In the genomic region with DNA sequence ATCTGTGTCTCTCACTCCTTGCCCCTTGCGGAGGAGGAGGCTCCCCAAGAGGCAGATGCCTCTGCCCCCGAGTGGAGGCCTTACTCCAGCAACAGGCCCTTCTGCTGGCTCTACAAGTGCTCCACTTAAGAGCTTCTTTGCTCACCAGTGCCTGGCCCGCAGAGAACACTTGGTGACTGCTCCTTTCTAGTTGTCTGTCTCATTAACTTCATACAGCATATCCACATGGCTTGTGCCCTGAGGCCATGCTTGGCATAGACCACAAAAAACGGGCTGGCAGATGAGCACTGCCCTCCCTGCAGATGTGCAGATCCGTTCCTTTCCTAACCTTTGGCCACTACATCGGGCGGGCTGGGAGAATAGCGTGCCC, we compare ENCODE assay signal across 10 mouse cellular contexts. TPM values are rescaled to one million over a fixed set of nuclear protein-coding genes. Genes with fewer than 3 reads are reported as not detected.
A peak's percentile ranks its signal among the peaks of the same experiment; 100 is the strongest.
DNase-seq lines count a peak whose midpoint lies in the region; ATAC-seq and TF ChIP-seq lines count a peak whose summit lies in the region.
"Had no signal": no experiment of that assay in that cellular context is flagged by ENCODE, and none has a peak within 500 bp of the region (broad histone marks: within the 10 kb centered on the region; RNA-seq: fewer than 3 reads in every experiment).

No protein-coding gene starts in this region.

- no peaks in the 10 kb centered on the region for H3K36me3 ChIP-seq in heart, embryonic 10.5 days
- H3K36me3 ChIP-seq in E14TG2a.4 (ENCODE audit: insufficient read depth, low read length), result no peaks in the 10 kb centered on the region
- H3K36me3 ChIP-seq in forebrain, embryonic 16.5 days (ENCODE audit: control insufficient read depth, insufficient read depth), result no peaks in the 10 kb centered on the region

- H3K4me2 ChIP-seq in forebrain, embryonic 16.5 days (ENCODE audit: low read length), result peak overlapping the region; percentile 52

- H3K27ac ChIP-seq in heart, embryonic 10.5 days, result no peak overlapping the region
- no peak overlapping the region for H3K27ac ChIP-seq in forebrain, embryonic 16.5 days (ENCODE audit: low read length)

- no peak for TF ChIP-seq CTCF in E14TG2a.4 (conservative IDR thresholded peaks at IDR 0.05; ENCODE audit: low read length)

- ATAC-seq in forebrain, embryonic 16.5 days, result peak; percentile 7; the same call in 1 of the 2 replicates
- ATAC-seq in megakaryocyte-erythroid progenitor cell, adult 5-6 weeks (replicated peaks; ENCODE audit: low FRiP score, low TSS enrichment, poor library complexity, severe bottlenecking), result 0 out of 2 replicates have a peak, but pooled peaks have one; percentile 7
- ATAC-seq in activated CD4-positive, CD25-positive, alpha-beta regulatory T cell, adult 4 months, result no peak

- 51% methylated on average over 8 of the region's 8 CpGs for WGBS in heart, embryonic 10.5 days
- 52% methylated on average over 8 of the region's 8 CpGs for WGBS in forebrain, embryonic 16.5 days

- DNase-seq in heart, embryonic 10.5 days (ENCODE audit: low spot score), result no peak
- DNase-seq in heart, adult 8-10 months (ENCODE audit: low spot score), result no peak
- DNase-seq in layer of hippocampus, postnatal 25 days (ENCODE audit: extremely low spot score in 1 of 2, low spot score in 1 of 2), result no peak
- DNase-seq in layer of hippocampus, postnatal 10 days (ENCODE audit: low spot score in 2 of 2), result no peak

- H3K27me3 ChIP-seq in heart, embryonic 10.5 days (ENCODE audit: insufficient read depth, poor library complexity, severe bottlenecking), result peaks cover 39% of the 10 kb centered on the region
- H3K27me3 ChIP-seq in E14TG2a.4 (ENCODE audit: insufficient read depth, low read length), result peaks cover 25% of the 10 kb centered on the region
- no peaks in the 10 kb centered on the region for H3K27me3 ChIP-seq in forebrain, embryonic 16.5 days (replicated peaks; ENCODE audit: control insufficient read depth, insufficient read depth, low read length)

- H3K9ac ChIP-seq in forebrain, embryonic 16.5 days (replicated peaks; ENCODE audit: low read depth, low read length), result no peak overlapping the region

- H3K4me3 ChIP-seq in heart, embryonic 10.5 days, result peak overlapping the region; percentile 69
- peak overlapping the region; percentile 81; the same call in 1 of the 2 replicates for H3K4me3 ChIP-seq in E14TG2a.4 (replicated peaks; ENCODE audit: low read length)
- H3K4me3 ChIP-seq in forebrain, embryonic 16.5 days (replicated peaks; ENCODE audit: low read length), result peak overlapping the region; percentile 61

- no peaks in the 10 kb centered on the region for H3K4me1 ChIP-seq in heart, embryonic 10.5 days
- H3K4me1 ChIP-seq in E14TG2a.4 (replicated peaks; ENCODE audit: low read depth, low read length), result peaks cover 9% of the 10 kb centered on the region; the same call in 1 of the 2 replicates
- no peaks in the 10 kb centered on the region for H3K4me1 ChIP-seq in forebrain, embryonic 16.5 days (replicated peaks; ENCODE audit: control insufficient read depth, insufficient read depth, low read length)

- H3K9me3 ChIP-seq in heart, embryonic 10.5 days, result no peaks in the 10 kb centered on the region
- no peaks in the 10 kb centered on the region for H3K9me3 ChIP-seq in E14TG2a.4 (ENCODE audit: low read length)
- no peaks in the 10 kb centered on the region for H3K9me3 ChIP-seq in forebrain, embryonic 16.5 days (ENCODE audit: control insufficient read depth, low read length)

RNA-seq across cellular contexts. Expression of a gene that starts 6.2 kb away (rescaled TPM):
- not detected in 2 replicates for polyA plus RNA-seq in heart, embryonic 10.5 days (2016; fragmentation: Nextera tagmentation; extraction: Ambion mirVana)
- not detected for total RNA-seq in heart, adult 8-10 months (2022)
- not detected in 2 replicates for polyA plus RNA-seq in forebrain, embryonic 16.5 days (2015; fragmentation: Nextera tagmentation; extraction: Ambion mirVana)
- total RNA-seq in megakaryocyte-erythroid progenitor cell, adult 5-6 weeks (2014; fragmentation: Nextera tagmentation), result not detected in 2 replicates
- not detected in 2 replicates for total RNA-seq in megakaryocyte-erythroid progenitor cell, adult 5-6 weeks (2017)
- not detected for polyA plus RNA-seq in activated CD4-positive, CD25-positive, alpha-beta regulatory T cell, adult 4 months (2017; shearing (Covaris generic))
- not detected for total RNA-seq in layer of hippocampus, postnatal 25 days (2021)
- not detected for total RNA-seq in layer of hippocampus, postnatal 10 days (2021)
- total RNA-seq: gastrocnemius, postnatal 10 days; liver, adult 2 months had no signal
- polyA plus RNA-seq: liver, adult 2 months had no signal

RNA-seq across cellular contexts. Expression of a gene that starts 25.7 kb away (rescaled TPM):
- polyA plus RNA-seq in heart, embryonic 10.5 days (2016; fragmentation: Nextera tagmentation; extraction: Ambion mirVana), result not detected in 2 replicates
- total RNA-seq in heart, adult 8-10 months (2022), result not detected
- polyA plus RNA-seq in forebrain, embryonic 16.5 days (2015; fragmentation: Nextera tagmentation; extraction: Ambion mirVana), result not detected in 2 replicates
- total RNA-seq in megakaryocyte-erythroid progenitor cell, adult 5-6 weeks (2014; fragmentation: Nextera tagmentation), result not detected in 2 replicates
- total RNA-seq in megakaryocyte-erythroid progenitor cell, adult 5-6 weeks (2017), result not detected in 2 replicates
- polyA plus RNA-seq in activated CD4-positive, CD25-positive, alpha-beta regulatory T cell, adult 4 months (2017; shearing (Covaris generic)), result not detected
- not detected for total RNA-seq in layer of hippocampus, postnatal 25 days (2021)
- total RNA-seq in layer of hippocampus, postnatal 10 days (2021), result not detected
- total RNA-seq: gastrocnemius, postnatal 10 days; liver, adult 2 months had no signal
- polyA plus RNA-seq: liver, adult 2 months had no signal

RNA-seq across cellular contexts. Expression of a gene that starts 25.9 kb away (rescaled TPM):
- 0.47 and 0.79 TPM in 2 replicates for polyA plus RNA-seq in heart, embryonic 10.5 days (2016; fragmentation: Nextera tagmentation; extraction: Ambion mirVana)
- under 1 TPM in 3 of 4 experiments, not detected in 1; 0.28 to 0.43 (median 0.41) TPM for total RNA-seq in heart, adult 8-10 months (2022)
- 1.8 TPM in 2 replicates for polyA plus RNA-seq in forebrain, embryonic 16.5 days (2015; fragmentation: Nextera tagmentation; extraction: Ambion mirVana)
- not detected in 2 replicates for total RNA-seq in megakaryocyte-erythroid progenitor cell, adult 5-6 weeks (2014; fragmentation: Nextera tagmentation)
- total RNA-seq in megakaryocyte-erythroid progenitor cell, adult 5-6 weeks (2017), result not detected in 2 replicates
- not detected for polyA plus RNA-seq in activated CD4-positive, CD25-positive, alpha-beta regulatory T cell, adult 4 months (2017; shearing (Covaris generic))
- 1 to 10 TPM; 4.5 to 4.8 TPM for total RNA-seq in layer of hippocampus, postnatal 25 days (2021)
- 1 to 10 TPM; 1.7 TPM for total RNA-seq in layer of hippocampus, postnatal 10 days (2021)
- total RNA-seq: gastrocnemius, postnatal 10 days; liver, adult 2 months had no signal
- polyA plus RNA-seq: liver, adult 2 months had no signal
